Mouse (Mus musculus) common myeloid progenitor, adult 5-6 weeks (primary cell): ENCODE measurements around the gene Olfr50. TPM values are rescaled to one million over a fixed set of nuclear protein-coding genes. Genes with fewer than 3 reads are reported as not detected.

Source experiments
- ATAC-seq: replicated peaks from 2 replicates; pipeline ENCODE4 v1.8.0; 2016; ENCODE audit warnings: low read depth, mild to moderate bottlenecking, moderate TSS enrichment, inconsistent platforms; ENCODE audit not compliant: poor library complexity, severe bottlenecking
- total RNA-seq: library from RNA; stranded (forward); fragments of 200-1000, 187-1606 nt; gene quantifications from 2 replicates; pipeline ENCODE4 v1.2.3, GENCODE M21; 2017

Olfr50 gene
- not detected in 2 replicates for total RNA-seq

- no peak for ATAC-seq
These were observed at the start of gene Olfr50 for GRCm38 (mm10) chr2:36790238-36790637. Olfr50 (plus strand) TSS chr2:36790538.

- ATAC-seq = no peak
These were observed 6.4 kb upstream of the Olfr50 start, which contains the start of gene Olfr348 for GRCm38 (mm10) chr2:36783976-36784375. Olfr348 (plus strand) TSS chr2:36784276.

GRCm38 (mm10) chr2:36816932-36817331 lies 26.6 kb downstream of the Olfr50 start, which contains the start of gene Olfr3:
Olfr3 (minus strand) TSS chr2:36817032.
- no peak for ATAC-seq

GRCm38 (mm10) chr2:36846010-36846409 lies 55.7 kb downstream of the Olfr50 start, which contains the start of gene Olfr350:
Olfr350 (plus strand) TSS chr2:36846310.
- no peak for ATAC-seq

Other genes starting within 250 kb of the Olfr50 start
- not detected in 2 replicates for gene Olfr344, start 223.9 kb upstream of the Olfr50 start, total RNA-seq
- not detected in 2 replicates for gene Olfr345, start 150.5 kb upstream of the Olfr50 start, total RNA-seq
- gene Olfr346, start 104.8 kb upstream of the Olfr50 start, total RNA-seq = not detected in 2 replicates
- not detected in 2 replicates for gene Olfr347, start 58.6 kb upstream of the Olfr50 start, total RNA-seq
- not detected in 2 replicates for gene Olfr348, start 6.3 kb upstream of the Olfr50 start, total RNA-seq
- not detected in 2 replicates for gene Olfr3, start 26.5 kb downstream of the Olfr50 start, total RNA-seq
- gene Olfr350, start 55.8 kb downstream of the Olfr50 start, total RNA-seq = not detected in 2 replicates
- not detected in 2 replicates for gene Olfr351, start 72.1 kb downstream of the Olfr50 start, total RNA-seq
- not detected in 2 replicates for gene Olfr352, start 77.9 kb downstream of the Olfr50 start, total RNA-seq
- not detected in 2 replicates for gene Olfr353, start 102.4 kb downstream of the Olfr50 start, total RNA-seq
- not detected in 2 replicates for gene Olfr354, start 115.1 kb downstream of the Olfr50 start, total RNA-seq
- not detected in 2 replicates for gene Olfr355, start 138.4 kb downstream of the Olfr50 start, total RNA-seq
- gene Olfr356, start 146.6 kb downstream of the Olfr50 start, total RNA-seq = not detected in 2 replicates
- gene Olfr357, start 203.3 kb downstream of the Olfr50 start, total RNA-seq = not detected in 2 replicates
- not detected in 2 replicates for gene Olfr358, start 218.8 kb downstream of the Olfr50 start, total RNA-seq